Mouse (Mus musculus) stomach, embryonic 14.5 days (tissue): Measurements from ENCODE around the gene Ube2d3. TPM values are rescaled to one million over a fixed set of nuclear protein-coding genes. Genes with fewer than 3 reads are reported as not detected.

Experiments
- ATAC-seq: fragments of 200-750 bp; cut with Nextera tagmentation; 2 replicates; pipeline ENCODE4 v1.8.0; 2017; ENCODE audit warnings: low read depth, moderate TSS enrichment; ENCODE audit not compliant: insufficient number of reproducible peaks, insufficient read depth, low FRiP score
- H3K27ac ChIP-seq: fragments of 300-500 bp; sonication (generic); 2 replicates; pipeline ENCODE4 v1.5.1; 2014; ENCODE audit warnings: mild to moderate bottlenecking, low read length, moderate library complexity, mixed read lengths
- H3K27me3 ChIP-seq: fragments of 300-500 bp; sonication (generic); 2 replicates; pipeline ENCODE4 v1.6.1; 2014; ENCODE audit warnings: low read length, control low read depth, mixed read lengths; ENCODE audit not compliant: control insufficient read depth, insufficient read depth
- H3K36me3 ChIP-seq: fragments of 300-500 bp; sonication (generic); 2 replicates; pipeline ENCODE4 v1.6.1; 2014; ENCODE audit warnings: mild to moderate bottlenecking, control low read depth, low read length, moderate library complexity, mixed read lengths; ENCODE audit not compliant: control insufficient read depth, insufficient read depth
- H3K4me1 ChIP-seq: fragments of 300-500 bp; sonication (generic); 2 replicates; pipeline ENCODE4 v1.6.1; 2014; ENCODE audit warnings: low read length, control low read depth, mixed read lengths; ENCODE audit not compliant: control insufficient read depth, insufficient read depth
- H3K4me2 ChIP-seq: fragments of 300-500 bp; sonication (generic); replicated peaks from 2 replicates; pipeline ENCODE4 v1.6.1; 2014; ENCODE audit warnings: low read depth, low read length, control low read depth
- H3K4me3 ChIP-seq: fragments of 300-500 bp; sonication (generic); 2 replicates; pipeline ENCODE4 v1.5.1; 2014; ENCODE audit warnings: low read depth, low read length, control low read depth
- H3K9ac ChIP-seq: fragments of 300-500 bp; sonication (generic); replicated peaks from 2 replicates; pipeline ENCODE4 v1.6.1; 2014; ENCODE audit warnings: low read depth, mild to moderate bottlenecking, control low read depth, low read length, moderate library complexity, mixed read lengths
- H3K9me3 ChIP-seq: fragments of 300-500 bp; sonication (generic); 2 replicates; pipeline ENCODE4 v1.6.1; 2016; ENCODE audit warnings: low read depth, low read length, control low read depth; ENCODE audit not compliant: control insufficient read depth
- WGBS: fragments of 180-500 bp; shearing (Covaris S2); extraction: QIAGEN DNeasy Blood & Tissue Kit; methylation state at CpG from one replicate; pipeline ENCODE4 v1.1.7; 2014; 5-methylcytosine and 5-hydroxymethylcytosine counted together
- polyA plus RNA-seq: library from polyadenylated mRNA; unstranded; fragments of >200 nt; fragmentation: Nextera tagmentation; extraction: Ambion mirVana; gene quantifications from 2 replicates; pipeline ENCODE4 v1.2.1, GENCODE M21; 2014

The Ube2d3 gene
- polyA plus RNA-seq, 1 experiment from 2014 or later, result 519 TPM

DNA sequence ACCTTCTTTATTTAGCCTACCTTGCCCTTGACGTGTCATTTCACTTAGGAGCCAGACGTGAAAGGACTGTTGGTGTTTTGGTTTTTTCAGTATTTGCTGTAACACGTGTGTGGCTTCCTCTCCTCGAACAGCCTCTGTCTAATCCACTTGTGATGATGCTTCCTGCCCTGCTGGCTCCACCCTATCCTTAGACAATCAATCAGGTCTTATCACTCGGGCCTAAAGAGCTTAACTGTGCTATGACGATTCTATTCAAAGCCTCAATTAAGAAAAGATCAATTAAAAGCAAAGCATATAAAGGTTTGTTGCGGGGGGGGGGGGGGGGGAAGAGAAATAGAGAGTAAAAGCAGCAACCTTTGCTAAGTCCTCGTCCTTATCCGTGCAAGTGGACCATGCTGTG is 30.6 kb upstream of the Ube2d3 start:
- ATAC-seq, result no peak
- H3K9me3 ChIP-seq, result no peaks in the 10 kb centered on the region
- no peak overlapping the region for H3K27ac ChIP-seq
- H3K36me3 ChIP-seq, result peaks cover 16% of the 10 kb centered on the region
- no peak overlapping the region for H3K4me2 ChIP-seq
- no peaks in the 10 kb centered on the region for H3K4me1 ChIP-seq
- H3K9ac ChIP-seq, result no peak overlapping the region
- 61% methylated on average over 9 of the region's 9 CpGs for WGBS
- H3K4me3 ChIP-seq, result no peak overlapping the region
- no peaks in the 10 kb centered on the region for H3K27me3 ChIP-seq

DNA sequence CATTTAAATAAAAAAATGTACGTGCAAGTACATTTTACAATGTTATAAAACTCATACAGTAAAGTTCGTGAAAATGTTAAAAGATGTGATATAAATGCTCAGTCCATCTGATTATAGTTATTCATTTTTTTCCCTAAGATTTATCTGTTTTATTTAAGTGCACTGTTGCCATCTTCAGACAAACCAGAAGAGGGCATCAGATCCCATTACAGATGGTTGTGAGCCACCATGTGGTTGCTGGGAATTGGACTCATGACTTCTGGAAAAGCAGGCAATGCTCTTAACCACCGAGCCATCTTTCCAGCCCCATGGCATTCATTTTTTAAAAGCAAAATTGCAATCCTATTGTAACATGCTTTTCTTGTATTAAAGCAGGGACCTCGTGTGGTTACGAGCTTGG is 28.7 kb upstream of the Ube2d3 start:
- Histone ChIP-seq H3K27ac (no peak overlapping the region), H3K9me3 (no peaks in the 10 kb centered on the region), H3K36me3 (peaks cover 16% of the 10 kb centered on the region), H3K9ac (no peak overlapping the region), H3K4me1 (peaks cover 7% of the 10 kb centered on the region; the same call in 1 of the 2 replicates), H3K4me2 (no peak overlapping the region), H3K4me3 (no peak overlapping the region), H3K27me3 (no peaks in the 10 kb centered on the region)
- no peak for ATAC-seq
- 96% methylated on average over 5 of the region's 5 CpGs for WGBS

DNA sequence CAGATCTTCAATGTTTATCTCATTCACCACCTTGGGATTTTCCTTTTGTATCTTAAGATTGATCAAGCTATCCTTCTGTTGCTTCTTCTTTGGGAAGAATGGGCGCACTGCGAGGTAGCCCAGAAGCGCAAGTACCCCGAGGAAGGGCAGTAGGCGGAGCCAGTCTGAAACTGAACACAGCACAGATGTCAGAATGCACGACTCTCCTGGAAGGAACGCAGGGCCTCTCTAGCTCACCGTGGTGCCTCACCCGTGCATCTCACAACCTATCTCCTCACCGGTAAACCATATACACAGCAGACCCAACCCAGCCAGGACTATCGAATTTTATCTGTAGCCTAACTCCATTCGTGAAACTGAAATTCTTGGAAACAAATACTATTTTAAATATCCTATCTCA is 26.9 kb upstream of the Ube2d3 start:
- no peak overlapping the region for H3K9ac ChIP-seq
- no peaks in the 10 kb centered on the region for H3K27me3 ChIP-seq
- H3K9me3 ChIP-seq, result no peaks in the 10 kb centered on the region
- peaks cover 13% of the 10 kb centered on the region for H3K36me3 ChIP-seq
- H3K4me3 ChIP-seq, result no peak overlapping the region
- peaks cover 7% of the 10 kb centered on the region; the same call in 1 of the 2 replicates for H3K4me1 ChIP-seq
- no peak overlapping the region for H3K4me2 ChIP-seq
- WGBS, result 83% methylated on average over 12 of the region's 12 CpGs
- no peak overlapping the region for H3K27ac ChIP-seq
- no peak for ATAC-seq

DNA sequence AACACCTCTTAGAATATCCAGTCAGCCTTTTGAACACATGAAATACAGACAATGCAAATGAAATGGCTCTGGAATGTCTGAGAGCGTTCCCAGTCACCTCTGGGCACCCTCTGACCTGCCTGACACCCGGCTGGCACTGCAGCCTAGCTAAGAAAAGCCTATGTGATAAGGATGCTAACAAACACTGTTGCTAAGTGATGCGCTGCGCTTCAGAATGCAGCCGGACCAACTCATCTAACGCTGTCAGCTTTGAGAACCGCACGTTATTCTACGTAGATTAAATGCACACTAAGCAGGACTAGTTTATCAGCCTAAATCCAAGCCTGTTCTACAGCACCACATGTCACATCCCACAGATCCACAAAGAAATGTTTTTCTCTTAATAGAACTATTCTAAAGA is 26.1 kb upstream of the Ube2d3 start:
- Histone ChIP-seq H3K9me3 (no peaks in the 10 kb centered on the region), H3K4me3 (no peak overlapping the region), H3K27me3 (no peaks in the 10 kb centered on the region), H3K9ac (no peak overlapping the region), H3K4me2 (no peak overlapping the region), H3K27ac (no peak overlapping the region), H3K4me1 (peaks cover 7% of the 10 kb centered on the region; the same call in 1 of the 2 replicates), H3K36me3 (peaks cover 9% of the 10 kb centered on the region)
- WGBS, result 48% methylated on average over 9 of the region's 9 CpGs
- ATAC-seq, result no peak

DNA sequence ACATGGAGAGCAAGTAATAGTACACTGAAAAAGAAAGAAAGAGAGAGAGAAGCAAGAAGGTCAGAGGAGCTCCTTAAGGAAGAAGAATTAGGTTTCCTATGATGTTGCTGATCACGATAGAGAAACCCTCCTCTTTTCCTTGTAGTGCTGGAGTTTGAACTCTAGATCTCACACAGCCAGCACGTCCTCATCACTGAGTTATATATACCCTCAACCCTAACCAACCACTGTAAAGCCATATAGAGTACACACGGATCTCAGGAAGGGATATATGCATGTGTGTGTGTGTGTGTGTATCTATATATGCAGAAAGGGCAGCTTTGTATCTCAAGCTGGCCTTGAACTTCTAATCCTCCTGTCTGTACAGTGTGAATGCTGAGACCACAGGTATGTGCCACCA is 20.7 kb upstream of the Ube2d3 start:
- Histone ChIP-seq H3K27ac (no peak overlapping the region), H3K27me3 (no peaks in the 10 kb centered on the region), H3K4me1 (peaks cover 10% of the 10 kb centered on the region), H3K4me2 (no peak overlapping the region), H3K36me3 (no peaks in the 10 kb centered on the region; the same call in 1 of the 2 replicates), H3K9me3 (no peaks in the 10 kb centered on the region), H3K9ac (no peak overlapping the region), H3K4me3 (no peak overlapping the region)
- no peak for ATAC-seq
- WGBS, result 95% methylated on average over 3 of the region's 3 CpGs

DNA sequence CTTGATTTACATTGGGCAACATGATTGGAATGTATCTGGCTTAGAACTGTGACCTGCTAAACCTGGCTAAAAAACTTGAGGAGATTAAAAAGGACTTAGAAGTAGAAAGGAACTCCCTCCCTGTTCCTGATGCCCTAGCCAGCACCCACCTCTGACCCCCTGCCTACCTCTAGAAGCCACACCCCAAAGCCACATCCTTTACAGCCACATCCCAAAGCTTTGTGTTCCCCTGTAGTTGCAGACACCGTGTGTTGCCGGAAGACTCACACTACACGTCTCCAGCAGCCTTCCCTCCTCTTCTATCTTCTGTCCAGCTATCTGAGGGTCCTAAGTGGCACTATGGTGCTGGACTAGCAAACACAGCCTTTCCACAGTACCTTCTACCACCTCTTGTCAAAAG is 20.1 kb upstream of the Ube2d3 start:
- no peak for ATAC-seq
- WGBS, result 74% methylated on average over 3 of the region's 3 CpGs
- H3K4me3 ChIP-seq, result no peak overlapping the region
- no peaks in the 10 kb centered on the region for H3K9me3 ChIP-seq
- no peaks in the 10 kb centered on the region for H3K27me3 ChIP-seq
- no peak overlapping the region for H3K4me2 ChIP-seq
- H3K9ac ChIP-seq, result no peak overlapping the region
- H3K36me3 ChIP-seq, result no peaks in the 10 kb centered on the region; the same call in 1 of the 2 replicates
- H3K27ac ChIP-seq, result no peak overlapping the region
- H3K4me1 ChIP-seq, result peaks cover 10% of the 10 kb centered on the region

DNA sequence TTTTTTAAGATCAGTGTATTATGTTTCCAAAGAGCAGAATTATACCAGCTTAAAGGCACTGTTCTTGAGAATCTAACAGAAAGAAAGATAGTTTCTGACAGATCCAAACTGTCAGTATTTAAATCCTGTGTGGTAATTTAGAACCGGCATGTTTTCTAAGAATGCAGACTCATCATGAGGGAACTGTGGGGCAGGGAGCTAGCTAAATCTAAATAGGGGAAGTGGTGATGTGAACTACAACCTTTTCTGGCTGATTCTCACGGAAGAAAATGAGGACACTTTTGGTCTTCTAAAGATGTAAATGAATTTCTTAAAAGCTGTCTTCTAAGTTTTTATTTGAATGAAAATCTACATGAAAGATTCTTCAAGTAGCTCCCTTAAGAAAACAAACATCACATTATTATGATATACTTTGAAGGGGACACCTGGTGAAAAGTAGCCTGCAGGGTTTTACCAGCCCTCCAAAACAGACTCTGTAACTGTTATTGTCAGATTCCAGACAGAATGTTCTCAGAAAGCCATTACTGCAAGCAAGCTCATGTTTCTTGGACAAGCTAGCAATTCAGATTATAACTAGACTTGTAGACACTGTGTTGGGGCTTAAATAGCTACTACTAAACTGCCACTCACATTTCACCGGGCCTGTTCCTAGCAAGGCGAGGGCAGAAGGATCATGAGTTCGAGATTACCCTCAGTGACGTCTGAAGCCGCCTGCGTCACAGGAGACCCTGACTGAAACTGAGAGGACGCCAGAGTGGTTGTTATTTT is 17.2 kb upstream of the Ube2d3 start:
- H3K9ac ChIP-seq, result no peak overlapping the region
- peaks cover 8% of the 10 kb centered on the region for H3K4me1 ChIP-seq
- H3K27me3 ChIP-seq, result no peaks in the 10 kb centered on the region
- no peaks in the 10 kb centered on the region; the same call in 1 of the 2 replicates for H3K36me3 ChIP-seq
- H3K9me3 ChIP-seq, result no peaks in the 10 kb centered on the region
- ATAC-seq, result no peak
- 86% methylated on average over 9 of the region's 9 CpGs for WGBS
- H3K4me2 ChIP-seq, result no peak overlapping the region
- H3K27ac ChIP-seq, result no peak overlapping the region
- H3K4me3 ChIP-seq, result no peak overlapping the region

DNA sequence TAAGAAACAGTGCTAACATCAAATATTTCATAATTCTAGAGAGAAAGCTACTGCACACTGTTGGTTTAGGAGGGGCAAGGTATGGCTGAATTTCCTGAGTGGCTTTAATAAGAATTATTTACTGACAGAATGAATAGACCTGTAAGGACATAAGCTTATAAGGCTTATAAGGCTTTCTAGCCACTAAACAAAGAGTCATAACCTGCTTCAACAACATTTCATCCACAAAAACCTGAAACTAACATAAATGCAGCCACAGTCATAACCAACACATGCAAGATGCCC is 16.7 kb upstream of the Ube2d3 start:
- Histone ChIP-seq H3K4me3 (no peak overlapping the region), H3K27me3 (no peaks in the 10 kb centered on the region), H3K27ac (no peak overlapping the region), H3K4me2 (no peak overlapping the region), H3K9me3 (no peaks in the 10 kb centered on the region), H3K36me3 (no peaks in the 10 kb centered on the region; the same call in 1 of the 2 replicates), H3K4me1 (peaks cover 8% of the 10 kb centered on the region), H3K9ac (no peak overlapping the region)
- ATAC-seq, result no peak
